Mouse (Mus musculus) hindbrain, embryonic 15.5 days (tissue): ENCODE results near the gene Cyfip1. TPM values are rescaled to one million over a fixed set of nuclear protein-coding genes. Genes with fewer than 3 reads are reported as not detected.

Source experiments
- ATAC-seq: fragments of 200-750 bp; cut with Nextera tagmentation; 2 replicates; pipeline ENCODE4 v1.8.0; 2017; ENCODE audit warnings: low read depth, moderate number of reproducible peaks, moderate TSS enrichment; ENCODE audit not compliant: low FRiP score
- H3K27ac ChIP-seq: fragments of 300-500 bp; sonication (generic); replicated peaks from 2 replicates; pipeline ENCODE4 v1.5.1; 2015; ENCODE audit warnings: mild to moderate bottlenecking, inconsistent platforms
- H3K27me3 ChIP-seq: fragments of 300-500 bp; sonication (generic); 2 replicates; pipeline ENCODE4 v1.6.1; 2015; ENCODE audit warnings: control low read depth, inconsistent platforms
- H3K36me3 ChIP-seq: fragments of 300-500 bp; sonication (generic); 2 replicates; pipeline ENCODE4 v1.6.1; 2015; ENCODE audit warnings: control low read depth, inconsistent platforms
- H3K4me1 ChIP-seq: fragments of 300-500 bp; sonication (generic); replicated peaks from 2 replicates; pipeline ENCODE4 v1.6.1; 2015; ENCODE audit warnings: control low read depth, inconsistent platforms
- H3K4me2 ChIP-seq: fragments of 300-500 bp; sonication (generic); 2 replicates; pipeline ENCODE4 v1.6.1; 2015; ENCODE audit warnings: moderate library complexity, mild to moderate bottlenecking, inconsistent platforms
- H3K4me3 ChIP-seq: fragments of 300-500 bp; sonication (generic); 2 replicates; pipeline ENCODE4 v1.5.1; 2015; ENCODE audit warnings: mild to moderate bottlenecking, inconsistent platforms
- H3K9ac ChIP-seq: fragments of 300-500 bp; sonication (generic); 2 replicates; pipeline ENCODE4 v1.6.1; 2015; ENCODE audit warnings: inconsistent platforms
- H3K9me3 ChIP-seq: fragments of 300-500 bp; sonication (generic); 2 replicates; pipeline ENCODE4 v1.6.1; 2016; ENCODE audit warnings: control low read depth, inconsistent platforms
- WGBS: fragments of 180-500 bp; shearing (Covaris S2); methylation state at CpG from one replicate; pipeline ENCODE4 v1.1.7; 2015; 5-methylcytosine and 5-hydroxymethylcytosine counted together
- polyA plus RNA-seq: library from polyadenylated mRNA; unstranded; fragments of >200 nt; fragmentation: Nextera tagmentation; extraction: Ambion mirVana; gene quantifications from 2 replicates; pipeline ENCODE4 v1.2.1, GENCODE M21; 2015

The Cyfip1 gene
- 46.7 and 51.3 TPM in 2 replicates for polyA plus RNA-seq

- H3K4me2 ChIP-seq, result peak within 1 kb of the TSS; percentile 87
- 51% methylated on average over 7 of the region's 7 CpGs for WGBS
Observed at GRCm38 (mm10) chr7:55841445-55841844, at the start of gene Cyfip1. Cyfip1 (plus strand) TSS chr7:55841745.

GRCm38 (mm10) chr7:55792280-55792679 lies 49.3 kb upstream of the Cyfip1 start:
- H3K4me1 ChIP-seq, result peaks cover 16% of the 10 kb centered on the region
- 62% methylated on average over 3 of the region's 3 CpGs for WGBS
- H3K27me3 ChIP-seq, result no peaks in the 10 kb centered on the region
- H3K36me3 ChIP-seq, result peaks cover 14% of the 10 kb centered on the region
- no peaks in the 10 kb centered on the region for H3K9me3 ChIP-seq
- no peak for ATAC-seq
- H3K4me2 ChIP-seq, result no peak overlapping the region
- no peak overlapping the region for H3K27ac ChIP-seq
- no peak overlapping the region for H3K9ac ChIP-seq
- H3K4me3 ChIP-seq, result no peak overlapping the region

More at GRCm38 (mm10) chr7:55841445-55841844, at the start of gene Cyfip1:
- Histone ChIP-seq H3K9ac (peak within 1 kb of the TSS; percentile 86), H3K4me1 (peaks cover 18% of the 10 kb centered on the region), H3K27me3 (no peaks in the 10 kb centered on the region), H3K27ac (peak within 1 kb of the TSS; percentile 92), H3K4me3 (peak within 1 kb of the TSS; percentile 79), H3K36me3 (no peaks in the 10 kb centered on the region), H3K9me3 (no peaks in the 10 kb centered on the region)
- no peak for ATAC-seq

GRCm38 (mm10) chr7:55793236-55793951 lies 48.2 kb upstream of the Cyfip1 start:
- no peaks in the 10 kb centered on the region for H3K27me3 ChIP-seq
- peaks cover 16% of the 10 kb centered on the region for H3K4me1 ChIP-seq
- H3K36me3 ChIP-seq, result peaks cover 23% of the 10 kb centered on the region
- peak overlapping the region; percentile 68 for H3K4me2 ChIP-seq
- ATAC-seq, result peak; percentile 58
- no peaks in the 10 kb centered on the region for H3K9me3 ChIP-seq
- WGBS, result 37% methylated on average over 13 of the region's 13 CpGs
- peak overlapping the region; percentile 83 for H3K9ac ChIP-seq
- H3K4me3 ChIP-seq, result peak overlapping the region; percentile 69
- H3K27ac ChIP-seq, result peak overlapping the region; percentile 81

GRCm38 (mm10) chr7:55793952-55794603 lies 47.5 kb upstream of the Cyfip1 start, which contains the start of gene Tubgcp5:
Tubgcp5 (plus strand) TSS chr7:55794154.
- under 1% methylated on average over 51 of the region's 51 CpGs for WGBS
- H3K4me1 ChIP-seq, result peaks cover 16% of the 10 kb centered on the region
- peak within 1 kb of the TSS; percentile 68 for H3K4me2 ChIP-seq
- H3K9me3 ChIP-seq, result no peaks in the 10 kb centered on the region
- ATAC-seq, result peak; percentile 99
- peak within 1 kb of the TSS; percentile 69 for H3K4me3 ChIP-seq
- H3K9ac ChIP-seq, result peak within 1 kb of the TSS; percentile 83
- peak within 1 kb of the TSS; percentile 81 for H3K27ac ChIP-seq
- H3K36me3 ChIP-seq, result peaks cover 27% of the 10 kb centered on the region
- no peaks in the 10 kb centered on the region for H3K27me3 ChIP-seq

- ATAC-seq, result no peak
- no peak overlapping the region for H3K4me2 ChIP-seq
- peaks cover 7% of the 10 kb centered on the region for H3K4me1 ChIP-seq
- no peaks in the 10 kb centered on the region for H3K9me3 ChIP-seq
- H3K36me3 ChIP-seq, result peaks cover 75% of the 10 kb centered on the region
- H3K27me3 ChIP-seq, result no peaks in the 10 kb centered on the region
- H3K27ac ChIP-seq, result no peak overlapping the region
- no peak overlapping the region for H3K9ac ChIP-seq
- no peak overlapping the region for H3K4me3 ChIP-seq
- 91% methylated on average over 3 of the region's 3 CpGs for WGBS
Observed at GRCm38 (mm10) chr7:55799981-55800380, 41.6 kb upstream of the Cyfip1 start.

GRCm38 (mm10) chr7:55809967-55810366 lies 31.6 kb upstream of the Cyfip1 start:
- ATAC-seq, result no peak
- H3K4me1 ChIP-seq, result no peaks in the 10 kb centered on the region
- no peaks in the 10 kb centered on the region for H3K9me3 ChIP-seq
- 96% methylated on average over 2 of the region's 2 CpGs for WGBS
- peaks cover 72% of the 10 kb centered on the region for H3K36me3 ChIP-seq
- no peak overlapping the region for H3K27ac ChIP-seq
- H3K4me3 ChIP-seq, result no peak overlapping the region
- no peaks in the 10 kb centered on the region for H3K27me3 ChIP-seq
- H3K4me2 ChIP-seq, result no peak overlapping the region
- no peak overlapping the region for H3K9ac ChIP-seq

- Histone ChIP-seq H3K4me1 (no peaks in the 10 kb centered on the region), H3K9ac (no peak overlapping the region), H3K27me3 (no peaks in the 10 kb centered on the region), H3K4me3 (no peak overlapping the region), H3K36me3 (peaks cover 82% of the 10 kb centered on the region), H3K9me3 (no peaks in the 10 kb centered on the region), H3K27ac (no peak overlapping the region), H3K4me2 (no peak overlapping the region)
- ATAC-seq, result no peak
- 87% methylated on average over 5 of the region's 5 CpGs for WGBS
Observed at GRCm38 (mm10) chr7:55824468-55824867, 17.1 kb upstream of the Cyfip1 start.

GRCm38 (mm10) chr7:55827551-55827950 lies 14.0 kb upstream of the Cyfip1 start:
- Histone ChIP-seq H3K4me2 (no peak overlapping the region), H3K9me3 (no peaks in the 10 kb centered on the region), H3K4me3 (no peak overlapping the region), H3K9ac (no peak overlapping the region), H3K27ac (no peak overlapping the region), H3K36me3 (peaks cover 68% of the 10 kb centered on the region), H3K4me1 (no peaks in the 10 kb centered on the region), H3K27me3 (no peaks in the 10 kb centered on the region)
- WGBS, result 94% methylated on average over 9 of the region's 9 CpGs
- ATAC-seq, result no peak

GRCm38 (mm10) chr7:55836877-55837276 lies 4.7 kb upstream of the Cyfip1 start:
- H3K27ac ChIP-seq, result no peak overlapping the region
- WGBS, result 89% methylated on average over 4 of the region's 4 CpGs
- peaks cover 8% of the 10 kb centered on the region for H3K4me1 ChIP-seq
- ATAC-seq, result no peak
- no peaks in the 10 kb centered on the region for H3K27me3 ChIP-seq
- no peak overlapping the region for H3K9ac ChIP-seq
- no peaks in the 10 kb centered on the region for H3K9me3 ChIP-seq
- H3K4me2 ChIP-seq, result no peak overlapping the region
- no peak overlapping the region for H3K4me3 ChIP-seq
- peaks cover 6% of the 10 kb centered on the region; the same call in 1 of the 2 replicates for H3K36me3 ChIP-seq

GRCm38 (mm10) chr7:55841977-55842503 lies 495 bp downstream of the Cyfip1 start:
- Histone ChIP-seq H3K9ac (peak overlapping the region; percentile 86), H3K4me1 (peaks cover 18% of the 10 kb centered on the region), H3K9me3 (no peaks in the 10 kb centered on the region), H3K4me2 (peak overlapping the region; percentile 87), H3K36me3 (no peaks in the 10 kb centered on the region), H3K27ac (peak overlapping the region; percentile 92), H3K4me3 (peak overlapping the region; percentile 79), H3K27me3 (no peaks in the 10 kb centered on the region)
- under 1% methylated on average over 44 of the region's 47 CpGs for WGBS
- ATAC-seq, result peak; percentile 93

GRCm38 (mm10) chr7:55842504-55843152 lies 1.1 kb downstream of the Cyfip1 start:
- WGBS, result under 1% methylated on average over 40 of the region's 40 CpGs
- peak; percentile 64 for ATAC-seq

More at GRCm38 (mm10) chr7:55842504-55843152, 1.1 kb downstream of the Cyfip1 start:
- H3K4me1 ChIP-seq, result peaks cover 18% of the 10 kb centered on the region
- H3K4me3 ChIP-seq, result peak overlapping the region; percentile 79
- peak overlapping the region; percentile 86 for H3K9ac ChIP-seq
- H3K27me3 ChIP-seq, result no peaks in the 10 kb centered on the region
- H3K36me3 ChIP-seq, result no peaks in the 10 kb centered on the region
- no peaks in the 10 kb centered on the region for H3K9me3 ChIP-seq
- H3K4me2 ChIP-seq, result peak overlapping the region; percentile 87
- peak overlapping the region; percentile 92 for H3K27ac ChIP-seq
